Mouse (Mus musculus) brain, embryonic 14.5 days (tissue): ENCODE measurements around the gene Rhobtb1.

Experiments
- CTCF ChIP-seq: fragments of 200-500 bp; IDR thresholded peaks from 2 replicates; pipeline ENCODE4 v1.5.1; 2012; ENCODE audit warnings: inconsistent platforms, mild to moderate bottlenecking, moderate library complexity, borderline replicate concordance; ENCODE audit not compliant: insufficient read depth, insufficient read length; ENCODE audit errors: extremely low read depth
- POLR2A ChIP-seq: fragments of 200-500 bp; IDR thresholded peaks from 2 replicates; pipeline ENCODE4 v1.6.1; 2012; ENCODE audit warnings: mild to moderate bottlenecking, inconsistent platforms, borderline replicate concordance; ENCODE audit not compliant: poor library complexity, insufficient read depth, insufficient read length, severe bottlenecking; ENCODE audit errors: extremely low read depth

GRCm38 (mm10) chr10:69224276-69224675 is 73.0 kb downstream of the Rhobtb1 start:
- TF ChIP-seq POLR2A (no peak), CTCF (no peak)
